Mouse (Mus musculus) hindbrain, embryonic 15.5 days (tissue): ENCODE measurements around the gene Pparg. TPM values are rescaled to one million over a fixed set of nuclear protein-coding genes. Genes with fewer than 3 reads are reported as not detected.

ENCODE experiments used
- ATAC-seq: fragments of 200-750 bp; cut with Nextera tagmentation; 2 replicates; pipeline ENCODE4 v1.8.0; 2017; ENCODE audit warnings: low read depth, moderate number of reproducible peaks, moderate TSS enrichment; ENCODE audit not compliant: low FRiP score
- H3K27ac ChIP-seq: fragments of 300-500 bp; sonication (generic); replicated peaks from 2 replicates; pipeline ENCODE4 v1.5.1; 2015; ENCODE audit warnings: mild to moderate bottlenecking, inconsistent platforms
- H3K27me3 ChIP-seq: fragments of 300-500 bp; sonication (generic); 2 replicates; pipeline ENCODE4 v1.6.1; 2015; ENCODE audit warnings: control low read depth, inconsistent platforms
- H3K36me3 ChIP-seq: fragments of 300-500 bp; sonication (generic); 2 replicates; pipeline ENCODE4 v1.6.1; 2015; ENCODE audit warnings: control low read depth, inconsistent platforms
- H3K4me1 ChIP-seq: fragments of 300-500 bp; sonication (generic); replicated peaks from 2 replicates; pipeline ENCODE4 v1.6.1; 2015; ENCODE audit warnings: control low read depth, inconsistent platforms
- H3K4me2 ChIP-seq: fragments of 300-500 bp; sonication (generic); 2 replicates; pipeline ENCODE4 v1.6.1; 2015; ENCODE audit warnings: moderate library complexity, mild to moderate bottlenecking, inconsistent platforms
- H3K4me3 ChIP-seq: fragments of 300-500 bp; sonication (generic); 2 replicates; pipeline ENCODE4 v1.5.1; 2015; ENCODE audit warnings: mild to moderate bottlenecking, inconsistent platforms
- H3K9ac ChIP-seq: fragments of 300-500 bp; sonication (generic); 2 replicates; pipeline ENCODE4 v1.6.1; 2015; ENCODE audit warnings: inconsistent platforms
- H3K9me3 ChIP-seq: fragments of 300-500 bp; sonication (generic); 2 replicates; pipeline ENCODE4 v1.6.1; 2016; ENCODE audit warnings: control low read depth, inconsistent platforms
- WGBS: fragments of 180-500 bp; shearing (Covaris S2); methylation state at CpG from one replicate; pipeline ENCODE4 v1.1.7; 2015; 5-methylcytosine and 5-hydroxymethylcytosine counted together
- polyA plus RNA-seq: library from polyadenylated mRNA; unstranded; fragments of >200 nt; fragmentation: Nextera tagmentation; extraction: Ambion mirVana; gene quantifications from 2 replicates; pipeline ENCODE4 v1.2.1, GENCODE M21; 2015

Pparg gene
- polyA plus RNA-seq, 1 experiment from 2014 or later = 0.58 TPM

GRCm38 (mm10) chr6:115374871-115375852, 14.4 kb downstream of the Pparg start:
- Histone ChIP-seq H3K9me3 (no peaks in the 10 kb centered on the region), H3K9ac (no peak overlapping the region), H3K36me3 (no peaks in the 10 kb centered on the region), H3K4me3 (no peak overlapping the region), H3K27me3 (no peaks in the 10 kb centered on the region), H3K27ac (no peak overlapping the region), H3K4me1 (no peaks in the 10 kb centered on the region), H3K4me2 (no peak overlapping the region)
- no peak for ATAC-seq
- whole genome bisulfite sequencing = 88% methylated on average over 5 of the region's 5 CpGs

GRCm38 (mm10) chr6:115380596-115380995, 19.8 kb downstream of the Pparg start:
- H3K27me3 ChIP-seq = no peaks in the 10 kb centered on the region
- ATAC-seq = no peak

GRCm38 (mm10) chr6:115382712-115383111, 22.0 kb downstream of the Pparg start:
- no peaks in the 10 kb centered on the region for H3K36me3 ChIP-seq
- no peak overlapping the region for H3K9ac ChIP-seq
- no peak for ATAC-seq
- H3K27ac ChIP-seq = no peak overlapping the region
- no peak overlapping the region for H3K4me2 ChIP-seq
- H3K9me3 ChIP-seq = no peaks in the 10 kb centered on the region
- H3K4me3 ChIP-seq = no peak overlapping the region
- no peaks in the 10 kb centered on the region for H3K27me3 ChIP-seq
- WGBS = 79% methylated on average over 5 of the region's 5 CpGs
- H3K4me1 ChIP-seq = no peaks in the 10 kb centered on the region

More at GRCm38 (mm10) chr6:115380596-115380995, 19.8 kb downstream of the Pparg start:
- Histone ChIP-seq H3K4me1 (no peaks in the 10 kb centered on the region), H3K9me3 (no peaks in the 10 kb centered on the region), H3K4me3 (no peak overlapping the region), H3K4me2 (no peak overlapping the region), H3K36me3 (no peaks in the 10 kb centered on the region), H3K27ac (no peak overlapping the region), H3K9ac (no peak overlapping the region)
- WGBS = 92% methylated on average over 5 of the region's 5 CpGs

- Histone ChIP-seq H3K4me3 (no peak overlapping the region), H3K27me3 (no peaks in the 10 kb centered on the region), H3K9me3 (no peaks in the 10 kb centered on the region), H3K4me2 (no peak overlapping the region), H3K4me1 (no peaks in the 10 kb centered on the region), H3K36me3 (no peaks in the 10 kb centered on the region), H3K27ac (no peak overlapping the region), H3K9ac (no peak overlapping the region)
- ATAC-seq = no peak
- WGBS = 75% methylated on average over 4 of the region's 4 CpGs
Measured at GRCm38 (mm10) chr6:115389945-115390540, 29.3 kb downstream of the Pparg start.

- Histone ChIP-seq H3K4me2 (no peak overlapping the region), H3K4me3 (no peak overlapping the region), H3K27ac (no peak overlapping the region), H3K27me3 (no peaks in the 10 kb centered on the region), H3K9me3 (no peaks in the 10 kb centered on the region), H3K9ac (no peak overlapping the region), H3K36me3 (no peaks in the 10 kb centered on the region), H3K4me1 (no peaks in the 10 kb centered on the region)
- no peak for ATAC-seq
- 75% methylated on average over 3 of the region's 3 CpGs for WGBS
Measured at GRCm38 (mm10) chr6:115396911-115397310, 36.2 kb downstream of the Pparg start.

- Histone ChIP-seq H3K4me2 (no peak overlapping the region), H3K27ac (no peak overlapping the region), H3K9ac (no peak overlapping the region), H3K4me3 (no peak overlapping the region), H3K4me1 (no peaks in the 10 kb centered on the region), H3K9me3 (no peaks in the 10 kb centered on the region), H3K36me3 (no peaks in the 10 kb centered on the region), H3K27me3 (no peaks in the 10 kb centered on the region)
- no peak for ATAC-seq
- 50% methylated on average over 2 of the region's 2 CpGs for WGBS
Measured at GRCm38 (mm10) chr6:115404354-115404753, 43.6 kb downstream of the Pparg start.

- Histone ChIP-seq H3K9ac (no peak overlapping the region), H3K36me3 (no peaks in the 10 kb centered on the region)
Measured at GRCm38 (mm10) chr6:115411477-115411876, 50.7 kb downstream of the Pparg start.

GRCm38 (mm10) chr6:115418171-115418570, 57.4 kb downstream of the Pparg start:
- Histone ChIP-seq H3K27ac (no peak overlapping the region), H3K9me3 (no peaks in the 10 kb centered on the region), H3K4me1 (no peaks in the 10 kb centered on the region), H3K4me2 (no peak overlapping the region), H3K27me3 (no peaks in the 10 kb centered on the region), H3K4me3 (no peak overlapping the region), H3K9ac (no peak overlapping the region), H3K36me3 (no peaks in the 10 kb centered on the region)
- 85% methylated on average over 3 of the region's 3 CpGs for WGBS
- no peak for ATAC-seq

More at GRCm38 (mm10) chr6:115411477-115411876, 50.7 kb downstream of the Pparg start:
- Histone ChIP-seq H3K27ac (no peak overlapping the region), H3K4me2 (no peak overlapping the region), H3K9me3 (no peaks in the 10 kb centered on the region), H3K4me3 (no peak overlapping the region), H3K27me3 (no peaks in the 10 kb centered on the region), H3K4me1 (no peaks in the 10 kb centered on the region)
- WGBS = 18% methylated on average over 1 of the region's 1 CpGs
- ATAC-seq = no peak

- H3K4me3 ChIP-seq = no peak overlapping the region
- ATAC-seq = no peak
- no peaks in the 10 kb centered on the region for H3K4me1 ChIP-seq
- no peak overlapping the region for H3K4me2 ChIP-seq
- 84% methylated on average over 3 of the region's 3 CpGs for WGBS
- no peak overlapping the region for H3K9ac ChIP-seq
- no peaks in the 10 kb centered on the region for H3K27me3 ChIP-seq
- H3K9me3 ChIP-seq = no peaks in the 10 kb centered on the region
- H3K27ac ChIP-seq = no peak overlapping the region
- no peaks in the 10 kb centered on the region for H3K36me3 ChIP-seq
Measured at GRCm38 (mm10) chr6:115418964-115419363, 58.2 kb downstream of the Pparg start.

- Histone ChIP-seq H3K4me3 (no peak overlapping the region), H3K27ac (no peak overlapping the region), H3K27me3 (no peaks in the 10 kb centered on the region), H3K9ac (no peak overlapping the region), H3K4me1 (no peaks in the 10 kb centered on the region), H3K36me3 (no peaks in the 10 kb centered on the region), H3K4me2 (no peak overlapping the region), H3K9me3 (no peaks in the 10 kb centered on the region)
- no peak for ATAC-seq
- 44% methylated on average over 1 of the region's 1 CpGs for WGBS
Measured at GRCm38 (mm10) chr6:115420963-115421362, 60.2 kb downstream of the Pparg start.

GRCm38 (mm10) chr6:115421665-115422064, 60.9 kb downstream of the Pparg start:
- no peak overlapping the region for H3K27ac ChIP-seq
- no peaks in the 10 kb centered on the region for H3K27me3 ChIP-seq
- no peak for ATAC-seq
- H3K9ac ChIP-seq = no peak overlapping the region
- H3K4me1 ChIP-seq = no peaks in the 10 kb centered on the region
- no peaks in the 10 kb centered on the region for H3K36me3 ChIP-seq
- no peak overlapping the region for H3K4me3 ChIP-seq
- H3K9me3 ChIP-seq = no peaks in the 10 kb centered on the region
- WGBS = 83% methylated on average over 4 of the region's 4 CpGs
- H3K4me2 ChIP-seq = no peak overlapping the region

GRCm38 (mm10) chr6:115424433-115424832, 63.7 kb downstream of the Pparg start:
- 82% methylated on average over 3 of the region's 3 CpGs for WGBS
- Histone ChIP-seq H3K27me3 (no peaks in the 10 kb centered on the region), H3K4me2 (no peak overlapping the region), H3K27ac (no peak overlapping the region), H3K9ac (no peak overlapping the region), H3K9me3 (no peaks in the 10 kb centered on the region), H3K4me1 (no peaks in the 10 kb centered on the region), H3K36me3 (no peaks in the 10 kb centered on the region), H3K4me3 (no peak overlapping the region)
- no peak for ATAC-seq
